Mouse (Mus musculus) adrenal gland, postnatal 36 days (tissue): Measurements from ENCODE around the gene Inpp4a. TPM values are rescaled to one million over a fixed set of nuclear protein-coding genes. Genes with fewer than 3 reads are reported as not detected.

Experiments used
- DNase-seq, 2 experiments: peaks; one replicate each; pipeline ENCODE4 v3.0.0; 2021; ENCODE audit warnings: mixed read lengths in 1 of 2
- total RNA-seq, 2 experiments: library from RNA; stranded (reverse); gene quantifications; 2 replicates each; pipeline ENCODE4 v1.2.3; 2021

Inpp4a gene
- total RNA-seq, 2 experiments from 2014 or later: 21.3 to 25.9 TPM

DNA sequence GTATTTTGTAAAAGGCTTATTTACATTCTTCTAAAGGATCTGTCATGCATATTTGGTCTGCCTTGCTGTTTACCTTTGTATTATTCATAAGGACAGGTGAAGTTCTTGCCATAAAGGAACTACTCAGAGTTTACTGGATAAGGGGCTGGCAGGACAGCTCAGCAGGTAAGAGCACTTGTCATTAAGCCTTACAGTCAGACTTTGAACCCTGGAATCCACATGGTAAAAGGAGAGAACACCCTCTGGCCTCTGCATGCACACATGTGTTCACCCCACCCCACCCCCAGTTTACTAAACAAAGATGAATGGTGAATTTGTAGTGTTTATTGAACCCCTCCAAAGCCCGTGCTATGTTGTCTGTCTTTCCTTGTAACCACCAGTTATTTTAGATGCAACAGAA, 115.7 kb downstream of the Inpp4a start:
- DNase-seq: no peak

DNA sequence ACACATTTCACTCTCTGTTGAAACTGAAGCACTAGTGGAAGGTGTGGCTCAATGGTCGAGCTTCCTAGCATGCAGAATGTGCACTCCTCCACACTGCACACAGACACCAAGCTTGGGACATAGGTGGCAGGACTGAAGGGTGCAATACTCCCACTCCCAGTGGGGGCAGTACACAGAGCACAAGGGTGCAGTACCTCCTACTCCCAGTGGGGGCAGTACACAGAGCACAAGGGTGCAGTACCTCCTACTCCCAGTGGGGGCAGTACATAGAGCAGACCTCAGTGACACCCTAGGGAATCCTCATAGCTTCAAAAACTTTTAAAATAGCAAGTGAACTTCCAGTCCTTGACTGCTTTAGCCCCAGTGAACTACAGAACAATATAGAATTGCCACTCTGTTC, 119.8 kb downstream of the Inpp4a start:
- peak; percentile 27 to 41 for DNase-seq

DNA sequence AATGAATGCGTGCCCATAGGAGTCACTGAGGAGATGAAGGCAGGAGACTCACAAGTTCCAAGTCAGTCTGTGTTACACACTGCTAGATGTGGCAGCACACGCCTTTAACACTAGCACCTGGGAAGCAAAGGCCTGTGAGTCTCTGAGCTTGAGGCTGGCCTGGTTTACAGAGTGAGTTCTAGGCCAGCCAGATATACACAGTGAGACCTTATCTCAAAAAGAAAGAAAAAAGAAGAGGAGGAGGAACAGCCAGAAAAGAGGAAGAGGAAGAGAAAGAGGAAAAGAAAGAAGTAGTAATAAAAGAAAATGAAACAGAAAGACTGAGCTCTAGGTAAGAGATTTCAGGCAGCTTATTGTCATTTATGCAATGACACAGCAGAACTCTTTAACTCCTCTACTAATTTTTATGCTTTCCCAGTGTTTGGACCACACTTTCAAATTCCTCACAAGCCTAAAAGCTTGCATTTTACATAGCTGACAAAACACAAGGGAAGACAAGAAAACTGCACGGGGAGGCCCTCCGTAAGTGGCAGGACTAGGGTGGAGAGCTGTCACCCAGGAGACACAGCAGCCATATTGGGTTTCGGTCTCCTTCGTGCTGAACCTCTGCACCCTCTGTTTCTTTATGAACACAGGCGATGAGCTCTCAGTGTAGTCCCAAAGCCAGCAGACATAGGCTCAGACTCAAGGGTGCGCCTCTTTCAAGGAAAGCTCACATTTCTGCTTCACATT, 127.6 kb downstream of the Inpp4a start:
- DNase-seq: no peak

DNA sequence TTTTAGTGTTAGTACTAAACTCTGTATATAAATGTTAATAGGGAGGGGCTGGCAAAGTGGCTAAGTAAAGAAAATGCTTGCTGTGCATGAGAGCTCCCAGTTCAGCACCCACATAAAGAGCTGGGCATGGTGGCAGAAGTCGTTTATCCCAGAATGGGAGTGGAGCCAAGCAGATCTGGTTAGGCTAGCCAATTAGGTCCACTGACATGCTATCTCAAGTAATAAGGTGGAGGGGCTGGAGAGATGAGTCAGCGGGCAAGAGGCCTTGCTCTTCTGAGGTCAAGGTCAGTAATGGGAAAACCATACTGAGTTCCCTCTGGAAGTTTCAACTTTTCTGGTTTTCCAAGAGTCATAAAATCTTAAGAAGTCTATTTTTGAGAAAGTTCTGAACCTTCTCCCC, 129.2 kb downstream of the Inpp4a start:
- DNase-seq: peak; percentile 48 to 49

DNA sequence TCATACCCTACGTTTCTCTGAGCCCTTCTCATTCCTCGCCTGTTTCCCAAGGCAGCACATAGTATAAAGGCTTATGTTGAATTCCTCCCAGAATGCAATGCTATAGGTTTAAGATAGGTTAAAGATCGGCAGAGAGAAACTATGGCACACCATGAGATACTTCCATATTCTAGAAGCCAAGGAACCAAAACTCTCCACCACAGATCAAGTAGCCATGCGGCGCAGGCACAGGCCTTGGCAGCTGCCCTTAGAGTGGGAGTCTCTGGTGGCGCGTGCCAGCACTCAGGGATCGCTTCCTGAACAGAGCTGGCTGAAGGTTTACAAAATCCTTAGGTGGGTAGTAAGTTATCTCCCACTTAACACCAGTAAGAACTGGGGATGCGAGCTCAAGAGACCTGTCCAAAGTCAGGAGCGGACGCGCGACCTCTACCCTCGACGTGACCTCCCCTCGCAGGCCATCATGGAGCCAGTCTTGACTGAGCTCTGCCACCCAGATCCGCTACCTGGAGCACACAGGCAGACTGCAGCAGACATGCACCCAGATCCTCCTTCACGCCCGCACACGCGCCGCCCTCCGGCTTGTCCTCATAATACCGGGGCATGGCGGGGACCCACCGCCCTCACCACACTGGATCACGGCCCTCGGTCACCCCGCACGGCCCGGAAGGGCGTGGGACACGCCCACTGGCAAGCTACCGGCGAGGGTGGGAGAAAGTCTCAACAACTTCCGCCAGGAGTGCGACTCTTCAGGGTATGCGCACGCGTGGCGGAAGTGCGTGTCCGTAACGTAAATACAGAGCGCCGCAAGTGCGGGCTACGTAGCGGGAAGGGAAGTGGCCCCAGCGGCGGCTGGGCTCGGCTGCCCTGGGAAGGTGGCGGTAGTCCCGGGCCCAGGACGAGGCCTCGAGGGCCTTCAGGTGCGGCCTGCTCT, 130.0 kb downstream of the Inpp4a start, which contains the start of the genes Coa5 and Unc50:
Coa5 (minus strand) TSS at position 738 of the 931 bp plus-strand sequence.
Unc50 (plus strand) TSS at position 774 of the 931 bp plus-strand sequence.
- DNase-seq: peak; percentile 96

DNA sequence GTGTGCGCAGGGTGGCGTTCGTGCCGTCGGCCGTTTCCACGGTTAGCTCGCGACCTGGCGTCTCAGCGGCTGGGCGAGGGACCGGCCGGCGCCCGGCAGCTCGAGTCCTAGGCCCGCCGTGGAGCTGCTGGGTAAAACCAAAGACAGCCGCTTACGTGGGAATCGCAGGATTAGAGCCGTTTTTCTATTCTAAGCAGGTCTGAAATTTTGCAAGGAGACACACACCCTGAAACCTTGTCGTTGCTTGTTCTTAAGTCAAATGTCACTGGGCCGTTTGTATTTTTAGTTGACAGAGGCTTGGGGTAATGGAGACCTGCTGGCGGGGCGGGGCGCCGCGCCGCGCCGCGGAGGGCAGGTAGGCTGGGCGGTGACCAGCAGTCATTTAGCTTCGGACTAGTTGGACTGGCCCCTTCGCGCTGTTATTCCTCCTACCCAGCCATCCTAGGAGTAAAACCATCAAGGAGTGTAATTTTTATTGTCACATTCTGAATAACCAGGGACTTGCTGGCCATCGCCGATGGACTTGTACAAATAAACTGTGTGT, 130.7 kb downstream of the Inpp4a start:
- DNase-seq: peak in 1 of 2 experiments; percentile 23

DNA sequence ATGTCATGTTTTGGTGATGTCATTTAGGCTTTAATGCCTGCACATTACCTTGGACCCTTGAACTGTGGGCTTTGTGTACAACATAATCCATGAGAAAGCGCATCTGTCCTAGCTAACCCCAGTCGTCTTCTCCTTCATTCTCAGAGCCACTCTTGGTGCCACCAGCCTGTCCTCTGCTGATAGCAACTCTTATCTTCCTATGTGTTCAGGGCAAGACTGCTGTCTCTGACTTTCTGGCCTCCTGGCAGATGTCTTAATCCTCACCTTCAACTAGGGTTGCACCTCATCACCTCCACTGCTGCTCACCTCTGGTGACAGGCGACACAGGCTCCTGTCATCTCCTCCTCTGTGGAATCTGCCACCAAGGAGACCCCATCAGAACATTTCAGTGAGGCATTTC, 136.8 kb downstream of the Inpp4a start:
- no peak for DNase-seq

DNA sequence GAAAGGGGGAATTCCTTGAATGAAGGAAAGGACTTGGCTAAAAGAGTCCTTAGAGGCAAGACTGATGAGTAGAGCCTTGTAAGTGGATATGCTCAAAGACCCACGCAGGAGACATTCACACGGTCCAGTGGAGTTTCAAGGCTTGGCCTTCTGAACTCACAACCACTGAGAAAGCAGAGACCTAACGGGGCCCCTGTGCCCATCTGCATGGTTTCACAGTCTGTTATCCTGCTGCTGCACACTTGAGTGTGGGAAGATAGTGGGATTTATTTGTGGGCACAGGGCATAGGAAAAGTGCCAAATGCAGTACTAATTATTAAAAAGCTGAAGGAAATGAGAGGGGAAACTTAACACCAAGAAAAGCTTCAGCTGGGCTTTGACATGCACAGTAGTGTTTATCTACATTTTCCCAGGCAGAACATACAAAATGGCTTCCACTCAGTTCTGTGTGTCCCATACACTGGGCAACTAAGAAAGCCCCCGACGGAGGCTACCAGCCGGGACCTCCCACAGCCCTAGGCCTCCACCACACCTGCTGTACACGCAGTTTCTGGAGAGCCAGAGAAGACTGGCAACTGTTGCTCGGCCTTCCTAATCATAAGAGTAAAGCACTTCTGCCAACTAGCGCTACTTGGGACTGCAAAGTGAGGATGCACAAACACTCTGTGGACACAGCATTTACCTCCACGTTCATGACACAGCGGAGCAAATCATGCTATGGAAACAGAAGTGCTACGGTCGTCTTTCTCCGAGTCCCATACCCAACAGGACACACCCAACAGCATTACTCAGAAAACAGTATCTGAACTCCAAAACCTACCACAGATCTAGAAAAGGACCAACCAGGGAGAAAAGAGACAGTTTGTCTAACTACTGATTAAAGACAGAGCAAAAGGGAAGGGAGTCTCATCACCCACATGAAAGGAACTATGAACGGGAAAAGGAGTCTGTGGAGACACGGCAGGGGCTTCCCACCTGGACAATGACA, 143.5 kb downstream of the Inpp4a start:
- no peak for DNase-seq

DNA sequence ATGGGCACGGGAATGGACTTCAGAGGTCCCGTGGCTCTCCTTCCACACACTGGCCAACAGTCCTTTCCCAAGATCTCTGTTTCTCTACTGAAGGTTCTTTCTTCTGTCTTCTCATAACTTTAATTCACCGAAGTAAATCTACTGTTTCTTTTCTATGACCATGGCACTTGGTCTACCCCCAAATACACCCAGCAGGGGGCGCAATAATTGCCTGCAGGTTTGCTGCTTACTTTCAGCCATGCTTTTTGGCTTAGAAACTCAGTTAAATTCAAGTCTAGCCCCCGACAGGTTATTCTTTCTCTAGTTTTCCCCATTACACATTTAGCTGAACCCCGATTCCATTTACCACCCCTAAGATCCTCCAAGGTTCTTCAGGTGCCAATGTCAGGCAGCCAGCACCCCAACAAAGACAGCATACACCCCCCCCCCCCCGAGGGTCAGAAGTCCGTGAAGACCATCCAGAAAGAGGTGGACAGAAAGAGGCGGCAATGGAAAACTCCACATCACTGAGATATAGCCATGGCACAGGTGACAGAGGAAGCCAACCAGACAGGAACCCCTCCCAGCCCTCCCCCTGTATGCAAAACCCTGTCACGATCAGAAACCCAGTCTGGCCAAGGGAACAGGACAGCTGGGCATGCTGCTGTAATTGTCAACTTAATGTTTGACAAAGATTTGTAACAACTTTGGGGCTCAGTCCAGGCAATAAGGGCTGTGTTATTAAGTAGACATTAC, 148.9 kb downstream of the Inpp4a start:
- peak; percentile 69 to 79 for DNase-seq

DNA sequence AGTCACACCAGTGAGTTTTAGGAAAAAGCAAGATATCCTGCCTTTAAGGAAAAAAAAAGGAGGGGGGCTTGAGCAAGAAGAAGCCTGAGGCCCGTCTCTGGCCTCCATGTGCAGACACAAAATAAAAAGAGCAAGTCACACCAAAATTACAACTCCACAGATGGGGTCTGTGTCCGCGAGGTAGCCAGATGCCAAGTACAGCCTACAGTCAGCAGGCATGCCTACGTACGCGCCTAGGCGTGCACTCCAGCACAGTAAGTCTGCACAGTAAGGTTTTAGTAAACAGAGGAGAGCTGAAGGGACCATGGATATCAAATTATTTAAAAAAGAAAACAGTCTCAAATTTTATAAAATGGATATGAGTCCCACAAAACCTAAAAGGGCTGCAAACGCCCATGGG, 151.6 kb downstream of the Inpp4a start:
- DNase-seq: no peak

DNA sequence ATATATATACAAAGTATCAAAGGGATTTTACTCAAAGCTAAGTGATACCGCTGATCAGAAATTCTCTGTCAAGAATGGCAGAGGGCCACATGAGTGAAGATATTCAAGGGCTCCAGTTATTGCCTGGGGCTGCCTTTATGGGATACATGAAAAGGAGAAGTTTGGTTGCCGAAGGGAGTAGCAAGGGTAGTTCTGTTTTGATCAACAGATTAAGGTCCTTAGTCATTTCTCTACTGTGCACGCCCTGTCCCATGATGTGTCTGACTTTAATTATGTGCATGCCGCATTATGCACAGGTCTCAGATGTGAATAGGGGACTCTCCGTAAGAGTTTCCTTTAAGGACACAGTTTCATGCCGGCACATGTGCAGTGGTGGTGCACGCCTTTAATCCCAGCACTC, 157.9 kb downstream of the Inpp4a start:
- no peak for DNase-seq

Other genes with a start within 250 kb of the Inpp4a start
- 1 to 10 TPM; 1.5 to 1.7 TPM for gene Cnga3, start 85.4 kb upstream of the Inpp4a start, total RNA-seq
- 100 to 1,000 TPM; 103 to 112 TPM for gene Coa5, start 130.2 kb downstream of the Inpp4a start, total RNA-seq
- 10 to 100 TPM; 65.1 to 73.8 TPM for gene Unc50, start 130.3 kb downstream of the Inpp4a start, total RNA-seq
- gene Mgat4a, start 241.2 kb downstream of the Inpp4a start, total RNA-seq: 1 to 10 TPM; 5.1 to 7.1 TPM